Mouse (Mus musculus) cerebral cortex, adult 2 months (tissue): Measurements from ENCODE around the gene Tmbim6.

Experiments
- WGBS: fragments of 180-500 bp; shearing (Covaris S2); methylation state at CpG from one replicate; pipeline ENCODE4 v1.1.7; 2018; 5-methylcytosine and 5-hydroxymethylcytosine counted together

The Tmbim6 gene

GRCm38 (mm10) chr15:99420101-99420500 is 27.4 kb downstream of the Tmbim6 start:
- WGBS = 22% methylated on average over 5 of the region's 5 CpGs

DNA sequence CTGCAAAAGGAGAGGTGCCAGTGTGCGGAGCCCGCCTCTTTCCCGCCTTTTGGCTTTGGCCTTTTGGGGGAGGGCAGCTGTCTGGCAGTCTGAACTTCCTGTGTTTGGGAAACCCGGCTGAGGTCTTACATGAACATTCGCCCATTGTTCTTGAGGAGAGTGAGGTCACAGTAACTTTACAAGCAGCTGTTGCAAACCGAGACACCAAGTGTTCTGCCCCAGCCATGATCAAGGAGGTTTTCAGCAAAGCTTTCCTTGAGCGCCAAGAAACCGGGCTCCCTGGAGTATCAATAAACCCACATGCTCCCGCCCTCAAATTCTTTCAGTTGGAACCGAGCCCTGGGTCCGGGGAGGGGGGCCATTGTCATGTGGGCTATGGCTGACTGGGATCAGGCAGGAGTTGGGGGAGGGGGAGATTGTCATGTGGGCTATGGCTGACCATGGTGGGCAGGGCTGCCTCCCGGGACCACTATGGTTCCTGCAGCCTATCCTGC is 27.9 kb downstream of the Tmbim6 start:
- WGBS = 15% methylated on average over 12 of the region's 12 CpGs

DNA sequence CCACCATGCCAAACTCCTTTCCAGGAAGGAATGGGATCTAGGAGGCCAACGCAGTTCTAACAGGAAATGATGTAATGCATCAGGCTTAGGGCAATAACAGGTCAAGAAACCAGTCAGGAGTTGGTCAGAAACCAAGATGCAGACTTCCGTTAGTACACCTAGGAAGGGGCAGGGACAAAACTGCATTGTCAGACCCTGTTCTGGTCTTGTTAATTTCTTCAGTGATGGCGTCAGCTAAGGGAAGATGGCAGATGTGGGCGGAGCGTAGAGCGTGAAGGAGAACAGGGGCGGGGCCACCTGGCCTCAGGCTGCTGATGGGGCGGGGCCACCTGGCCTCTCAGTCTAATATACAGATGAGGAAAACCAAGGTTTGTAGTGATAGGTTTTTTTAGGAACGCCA is 28.5 kb downstream of the Tmbim6 start:
- WGBS = 68% methylated on average over 9 of the region's 9 CpGs

- WGBS = 81% methylated on average over 8 of the region's 8 CpGs
Observed at GRCm38 (mm10) chr15:99421676-99422075, 29.0 kb downstream of the Tmbim6 start.

DNA sequence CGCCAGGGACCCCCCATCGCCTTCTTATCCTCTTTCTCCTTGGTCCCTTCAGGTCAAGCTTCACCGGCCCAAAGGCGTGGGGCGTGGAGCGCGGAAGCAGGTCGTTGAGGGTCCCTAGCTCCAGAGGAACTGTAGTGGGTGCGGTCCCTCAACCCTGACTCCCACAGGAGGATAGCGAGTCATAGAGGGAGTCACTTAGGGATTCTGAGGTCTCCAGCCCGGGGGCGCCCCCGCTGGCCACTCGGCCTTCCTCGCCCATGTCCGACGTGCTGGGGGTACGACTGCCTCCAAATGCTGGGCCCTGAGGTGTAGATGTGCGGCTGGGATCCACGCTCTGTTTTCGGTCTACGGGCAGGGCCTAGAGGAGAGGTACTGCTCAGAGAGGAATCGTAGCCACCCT is 29.9 kb downstream of the Tmbim6 start:
- WGBS = 95% methylated on average over 23 of the region's 23 CpGs

GRCm38 (mm10) chr15:99423131-99423530 is 30.4 kb downstream of the Tmbim6 start:
- 69% methylated on average over 10 of the region's 10 CpGs for WGBS

DNA sequence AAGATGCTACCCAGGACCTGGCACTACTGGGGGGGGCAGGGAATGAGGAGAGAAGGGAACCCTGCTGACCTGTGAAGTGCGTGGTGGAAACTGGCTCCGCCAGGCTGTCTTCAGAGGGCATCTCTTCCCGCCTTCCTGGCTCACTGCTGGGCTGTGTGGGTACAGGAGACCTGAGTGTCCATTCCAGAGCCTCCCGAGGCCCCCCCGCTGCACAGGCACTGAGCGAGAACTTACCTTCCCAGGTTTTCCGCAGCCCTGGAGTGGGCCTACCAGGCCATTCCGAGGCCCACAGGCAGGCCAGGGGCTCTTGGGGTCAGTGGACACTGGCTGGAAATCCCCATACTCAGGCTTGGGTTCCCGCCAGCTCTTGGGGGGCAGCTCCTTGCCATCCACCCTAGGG is 31.2 kb downstream of the Tmbim6 start:
- 92% methylated on average over 9 of the region's 9 CpGs for WGBS

DNA sequence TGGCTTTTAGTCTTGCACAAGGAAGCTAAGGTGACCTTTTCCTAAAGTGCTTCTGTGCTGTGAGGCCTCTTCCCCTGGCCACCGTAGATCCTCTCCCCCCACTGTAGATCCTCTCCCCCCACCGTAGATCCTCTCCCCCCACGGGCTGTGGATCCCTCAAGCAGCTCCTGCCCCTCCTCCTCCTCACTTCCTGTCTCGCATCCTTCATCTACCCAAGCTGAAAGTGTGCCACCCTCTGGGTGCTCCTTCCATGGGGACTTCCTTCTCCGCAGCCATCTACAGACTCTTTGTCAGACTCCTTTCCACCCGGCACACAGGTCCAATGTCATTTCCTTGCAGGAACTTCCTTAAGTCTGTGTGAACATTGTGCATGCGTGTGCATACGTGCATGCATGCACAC is 37.7 kb downstream of the Tmbim6 start:
- WGBS = 80% methylated on average over 8 of the region's 8 CpGs

- WGBS = 82% methylated on average over 10 of the region's 10 CpGs
Observed at GRCm38 (mm10) chr15:99431063-99431462, 38.4 kb downstream of the Tmbim6 start.

DNA sequence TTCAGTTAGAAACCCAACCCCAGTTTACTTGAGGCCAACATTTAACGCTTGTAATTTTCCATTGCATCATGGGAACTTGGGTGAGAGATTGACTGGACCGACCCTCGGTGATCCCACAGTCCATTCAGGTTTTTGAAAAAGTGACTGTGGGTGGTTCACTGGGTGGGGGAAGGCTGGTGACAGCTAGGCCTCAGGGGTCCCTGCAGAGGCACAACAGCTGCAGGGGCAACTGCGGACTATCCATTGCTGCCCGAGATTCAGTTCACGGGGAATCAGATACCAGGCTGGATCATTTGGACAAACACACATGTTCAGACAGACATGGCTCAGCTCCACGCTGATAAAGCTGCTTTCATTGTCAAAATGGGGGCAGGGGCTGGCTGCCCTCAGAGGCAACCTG is 38.8 kb downstream of the Tmbim6 start:
- 82% methylated on average over 7 of the region's 7 CpGs for WGBS

DNA sequence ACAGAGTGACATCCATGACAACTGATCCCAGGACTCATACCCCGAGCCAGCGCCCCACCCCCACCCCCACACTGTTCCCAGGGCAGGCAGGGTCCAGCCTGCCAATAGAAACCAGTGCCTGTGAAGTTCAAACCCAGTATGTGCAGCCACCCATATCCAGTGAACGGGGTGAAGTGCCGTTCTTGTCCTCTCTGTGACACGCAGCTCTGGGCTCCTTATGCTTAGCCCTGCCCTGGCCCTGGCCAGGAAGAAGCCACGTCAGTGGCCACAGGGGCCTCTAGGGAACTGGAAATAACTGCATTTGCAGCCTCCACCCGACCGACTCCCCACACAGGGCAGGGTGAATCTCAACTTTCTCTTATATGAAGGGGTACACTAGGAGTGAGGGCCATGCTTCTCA is 39.3 kb downstream of the Tmbim6 start:
- 84% methylated on average over 8 of the region's 8 CpGs for WGBS

DNA sequence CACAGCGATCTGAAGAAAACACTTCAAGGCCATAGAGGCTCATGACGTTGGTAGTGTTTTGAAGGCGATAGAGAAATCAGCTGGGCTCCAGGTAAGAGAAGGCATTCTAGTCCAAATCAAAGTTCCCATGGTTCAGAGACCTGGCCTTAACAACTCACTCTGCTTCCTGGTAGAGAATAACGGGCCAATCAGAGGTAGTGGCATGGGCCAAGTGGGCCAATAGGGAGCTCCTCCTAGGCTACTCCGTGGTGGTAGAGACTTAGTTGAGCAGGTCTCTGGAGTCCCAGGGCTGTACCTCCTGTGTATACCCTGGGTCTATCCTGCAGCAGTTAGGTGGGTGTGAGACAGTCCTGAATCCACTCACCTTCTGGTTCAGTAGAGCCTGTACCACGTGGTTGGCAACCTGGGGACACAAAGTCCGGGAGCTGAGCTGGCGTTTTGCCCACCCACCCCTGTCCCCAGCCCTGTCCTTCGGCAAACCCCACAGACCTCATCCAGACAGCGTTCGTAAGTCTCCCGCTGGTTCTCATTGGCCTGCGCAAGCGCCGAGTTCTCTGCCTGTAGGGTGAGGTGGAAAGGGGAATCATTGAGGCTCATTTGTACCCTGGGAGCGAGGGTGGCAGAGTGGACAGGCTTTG is 40.5 kb downstream of the Tmbim6 start:
- 88% methylated on average over 16 of the region's 16 CpGs for WGBS

GRCm38 (mm10) chr15:99433913-99434312 is 41.2 kb downstream of the Tmbim6 start:
- 87% methylated on average over 12 of the region's 12 CpGs for WGBS

DNA sequence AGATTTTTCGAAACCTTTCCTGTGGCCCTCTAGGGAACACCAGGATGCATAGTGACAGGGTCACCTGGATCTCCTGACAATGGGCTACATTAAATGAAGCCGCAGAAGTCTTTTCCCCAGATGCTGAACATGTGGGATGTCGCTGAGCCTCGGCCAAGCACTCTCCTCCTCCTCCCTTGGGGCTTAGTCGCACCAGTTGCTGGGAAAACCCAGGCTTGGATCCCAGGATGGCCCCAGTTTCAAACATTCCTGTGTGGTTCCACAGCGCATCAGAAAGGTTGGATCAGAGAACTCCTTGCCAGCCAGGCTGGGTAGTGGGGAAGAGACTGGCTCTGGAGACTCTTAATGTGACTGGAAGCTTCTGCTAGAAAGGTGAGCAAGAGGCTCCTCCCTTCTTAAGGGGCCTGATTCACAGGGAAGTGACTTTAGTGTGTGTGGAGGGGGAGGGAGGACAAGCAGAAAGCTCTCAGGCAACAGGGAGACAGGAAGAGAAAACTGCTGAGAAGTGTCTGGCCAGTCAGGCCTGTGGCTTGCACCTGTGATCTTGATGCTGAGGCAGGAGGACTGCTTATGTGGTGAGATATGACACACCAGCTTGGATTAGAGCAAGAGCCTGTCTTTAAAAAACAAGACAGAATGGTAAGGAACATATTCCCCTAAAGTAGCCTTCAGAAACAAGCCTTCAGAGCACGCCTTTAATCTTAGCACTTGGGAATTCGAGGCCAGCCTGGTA is 46.5 kb downstream of the Tmbim6 start:
- WGBS = 78% methylated on average over 8 of the region's 8 CpGs

DNA sequence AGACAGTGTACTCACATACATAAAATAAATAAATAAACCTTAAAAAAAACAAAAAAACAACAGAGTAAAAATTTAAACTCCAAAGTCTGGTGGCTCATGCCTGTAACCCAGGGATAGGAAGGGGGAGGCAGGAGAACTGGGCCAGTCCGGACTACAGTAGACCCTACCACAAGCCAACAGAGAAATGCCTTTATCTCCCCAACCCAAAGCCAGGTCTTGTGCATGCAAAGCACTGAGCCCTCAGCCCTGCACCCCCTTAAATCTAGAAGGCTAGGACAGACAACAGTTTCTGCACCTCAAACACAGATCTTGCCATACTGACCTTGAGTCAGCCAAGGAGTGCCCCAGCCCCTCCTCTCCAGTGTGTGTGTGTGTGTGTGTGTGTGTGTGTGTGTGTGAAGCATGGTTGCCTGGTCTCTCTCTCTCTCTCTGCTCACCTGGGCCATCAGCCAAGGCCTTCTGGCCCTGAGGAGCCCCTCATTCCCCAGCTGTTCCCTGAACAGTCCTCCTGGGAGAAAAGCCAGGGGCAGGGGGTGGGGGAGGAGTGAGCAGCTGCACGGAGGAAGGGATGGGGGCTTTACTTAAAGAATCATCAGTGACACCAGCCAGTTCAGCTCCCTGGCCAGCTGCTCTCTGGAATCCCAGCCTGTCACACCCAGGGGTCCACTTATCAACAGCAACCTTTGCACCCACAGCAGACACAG is 47.6 kb downstream of the Tmbim6 start:
- WGBS = 44% methylated on average over 2 of the region's 2 CpGs

- WGBS = 37% methylated on average over 8 of the region's 8 CpGs
Observed at GRCm38 (mm10) chr15:99440816-99441457, 48.3 kb downstream of the Tmbim6 start.

DNA sequence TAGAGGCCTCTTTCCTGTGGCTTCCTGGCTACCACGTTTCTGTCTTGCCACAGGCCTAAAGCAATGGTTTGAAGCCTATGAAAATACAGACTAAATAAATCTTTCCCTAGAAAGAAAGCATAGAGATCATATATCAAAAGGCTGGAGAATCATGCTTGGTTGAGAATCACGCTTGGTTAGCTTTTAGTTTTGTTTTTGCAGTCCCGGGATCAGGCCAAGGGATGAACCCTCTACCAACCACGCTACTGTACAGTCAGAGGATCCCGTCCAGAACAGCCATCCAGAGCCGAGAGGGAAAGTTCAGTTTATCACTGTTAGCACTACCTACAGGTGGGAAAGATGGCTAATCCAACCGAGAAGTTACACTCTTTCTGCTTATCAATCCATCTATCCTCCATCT is 49.7 kb downstream of the Tmbim6 start:
- whole genome bisulfite sequencing = 93% methylated on average over 7 of the region's 7 CpGs

DNA sequence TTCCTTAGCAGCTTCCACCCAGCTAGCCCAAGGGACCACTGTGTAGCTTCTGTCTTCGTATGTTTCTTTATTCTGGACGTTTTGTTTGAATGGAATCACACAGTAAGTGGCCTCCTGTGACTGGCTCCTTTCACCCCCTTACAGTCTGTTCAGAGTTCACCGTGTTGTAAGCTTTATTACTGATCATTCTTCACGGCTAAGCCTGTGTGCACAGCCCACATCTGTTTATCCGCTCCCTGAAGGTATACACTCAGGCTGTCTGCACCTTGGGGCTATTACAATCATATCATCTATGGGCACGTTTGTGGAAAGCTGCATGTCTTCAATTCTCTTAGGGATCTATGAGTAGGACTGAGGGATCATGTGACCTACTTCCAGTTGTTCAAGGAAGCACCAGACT is 52.9 kb downstream of the Tmbim6 start:
- 61% methylated on average over 6 of the region's 6 CpGs for WGBS

DNA sequence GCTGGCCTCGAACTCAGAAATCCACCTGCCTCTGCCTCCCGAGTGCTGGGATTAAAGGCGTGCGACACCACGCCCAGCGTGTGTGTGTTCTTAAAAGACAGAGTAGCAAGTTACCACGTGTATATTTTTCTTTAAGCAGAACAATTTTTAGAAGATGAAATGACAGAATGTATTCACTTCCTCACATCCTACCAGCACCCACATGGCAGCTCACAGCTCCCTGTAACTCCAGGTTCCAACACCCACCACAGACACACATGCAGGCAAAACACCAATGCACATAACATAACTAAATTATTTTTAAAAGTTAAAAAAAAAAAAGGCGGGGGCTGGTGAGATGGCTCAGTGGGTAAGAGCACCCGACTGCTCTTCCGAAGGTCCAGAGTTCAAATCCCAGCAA is 53.5 kb downstream of the Tmbim6 start:
- WGBS = 59% methylated on average over 10 of the region's 10 CpGs

DNA sequence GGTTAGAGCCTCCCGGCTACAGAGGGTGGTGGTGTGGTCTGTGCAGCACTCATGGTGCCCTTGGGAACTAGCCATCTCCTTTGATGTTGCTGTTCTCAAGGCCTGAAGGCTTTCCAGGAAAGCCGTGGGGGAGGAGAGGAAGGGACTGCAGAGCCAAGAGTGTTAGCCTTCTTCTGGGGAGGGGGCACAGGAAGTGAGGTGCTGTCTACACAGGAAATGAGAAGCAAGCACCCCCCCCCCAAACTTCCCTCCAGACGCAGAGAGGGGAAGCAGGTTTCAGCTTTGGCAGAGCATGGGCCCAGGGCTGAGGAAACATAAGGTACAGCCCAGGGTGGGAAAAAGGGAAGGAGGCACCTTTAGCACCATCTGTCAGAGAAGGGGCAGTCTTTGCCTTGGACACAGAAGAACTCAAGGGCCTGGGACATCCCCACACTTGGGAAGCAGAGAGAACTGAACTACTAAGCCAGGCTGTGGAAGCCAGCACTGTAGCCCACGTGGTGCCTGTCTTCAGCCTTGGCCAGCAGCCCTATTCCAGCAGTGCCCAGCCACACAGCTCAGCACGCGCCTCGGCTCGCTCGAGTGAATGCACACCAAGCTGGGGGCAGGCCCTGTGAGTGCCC is 56.6 kb downstream of the Tmbim6 start:
- 11% methylated on average over 9 of the region's 9 CpGs for WGBS

GRCm38 (mm10) chr15:99449751-99450280 is 57.1 kb downstream of the Tmbim6 start:
- WGBS = 41% methylated on average over 8 of the region's 8 CpGs
